Mouse (Mus musculus) myocyte (in vitro differentiated cells): Measurements from ENCODE around the gene Pced1b.

Source experiments
- CEBPB ChIP-seq: IDR thresholded peaks from 2 replicates; pipeline ENCODE4 v1.6.1; 2011; ENCODE audit warnings: mild to moderate bottlenecking, moderate library complexity; ENCODE audit not compliant: poor library complexity, insufficient read depth, severe bottlenecking
- POLR2A ChIP-seq: IDR thresholded peaks from one replicate; pipeline ENCODE4 v1.6.1; 2011; ENCODE audit warnings: low read depth, mild to moderate bottlenecking, control low read depth, moderate library complexity; ENCODE audit not compliant: insufficient read length
- POLR2AphosphoS2 ChIP-seq: IDR thresholded peaks from one replicate; pipeline ENCODE4 v1.6.1; 2011; ENCODE audit warnings: low read depth, control low read depth; ENCODE audit not compliant: insufficient read length
- SRF ChIP-seq: IDR thresholded peaks from one replicate; pipeline ENCODE4 v1.6.1; 2011; ENCODE audit warnings: low read depth; ENCODE audit not compliant: control insufficient read depth, insufficient read length
- TCF3 ChIP-seq: IDR thresholded peaks from one replicate; pipeline ENCODE4 v1.6.1; 2011; ENCODE audit warnings: low read depth, control low read depth; ENCODE audit not compliant: insufficient read length
- USF1 ChIP-seq: IDR thresholded peaks from one replicate; pipeline ENCODE4 v1.6.1; 2011; ENCODE audit warnings: low read depth, mild to moderate bottlenecking, control low read depth, moderate library complexity

DNA sequence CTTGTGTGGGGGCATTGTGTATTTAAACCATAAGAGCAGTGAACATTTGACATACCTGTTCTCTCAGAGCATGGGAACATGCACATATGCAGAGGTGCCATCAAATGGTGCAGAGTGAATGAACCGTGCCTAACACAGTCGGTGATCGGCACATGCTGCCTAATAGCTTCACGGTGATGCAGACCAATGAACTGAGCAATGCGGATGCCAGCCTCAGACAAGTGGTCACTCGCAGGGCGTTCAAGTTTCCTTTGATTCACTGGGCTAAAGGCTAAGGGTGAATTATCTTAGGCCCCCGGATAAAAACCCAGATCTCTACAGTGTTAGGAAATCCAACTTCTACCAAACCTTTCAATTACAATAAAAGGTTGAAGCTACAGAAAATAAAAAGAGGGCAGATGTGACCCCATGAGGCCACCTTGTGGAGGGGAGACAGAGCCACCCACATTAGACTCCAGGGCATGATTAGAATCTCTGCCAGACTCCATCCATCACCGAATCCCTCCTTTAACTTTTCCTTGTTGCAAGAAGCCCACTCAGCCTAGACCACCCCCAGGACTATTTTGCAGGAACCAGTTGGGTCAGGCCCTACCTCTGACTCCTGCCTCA lies 31.5 kb downstream of the Pced1b start:
- no peak for TF ChIP-seq POLR2A
- TF ChIP-seq SRF, result no peak
- no peak for TF ChIP-seq CEBPB
- no peak for TF ChIP-seq POLR2AphosphoS2
- TF ChIP-seq USF1, result no peak
- no peak for TF ChIP-seq TCF3
